Mouse (Mus musculus): Measurements from ENCODE around the gene Hps6. TPM values are rescaled to one million over a fixed set of nuclear protein-coding genes. Genes with fewer than 3 reads are reported as not detected.
A peak's percentile ranks its signal among the peaks of the same experiment; 100 is the strongest.

Gene Hps6
- total RNA-seq, 2 experiments from 2014 or later, result 9.9 to 12.0 TPM

GRCm38 (mm10) chr19:46044993-46045695 is 41.8 kb downstream of the Hps6 start, which contains the start of gene Ldb1:
Ldb1 (minus strand) TSS chr19:46045214.
- peak; percentile 91 for DNase-seq

- DNase-seq, result peak; percentile 67
Observed at GRCm38 (mm10) chr19:46045696-46046311, 42.5 kb downstream of the Hps6 start.

GRCm38 (mm10) chr19:46046621-46047025 is 43.3 kb downstream of the Hps6 start:
- no peak for DNase-seq

GRCm38 (mm10) chr19:46047426-46047825 is 44.1 kb downstream of the Hps6 start:
- no peak for DNase-seq

GRCm38 (mm10) chr19:46049129-46049528 is 45.8 kb downstream of the Hps6 start:
- no peak for DNase-seq

- no peak for DNase-seq
Observed at GRCm38 (mm10) chr19:46050462-46050861, 47.2 kb downstream of the Hps6 start.

Other genes starting within 250 kb of the Hps6 start
- 10 to 100 TPM; 54.7 to 69.3 TPM for gene Mgea5, start 219.7 kb upstream of the Hps6 start, total RNA-seq (2021)
- gene Kcnip2, start 187.4 kb upstream of the Hps6 start, total RNA-seq (2021), result under 1 TPM; 0.24 to 0.30 TPM
- 10 to 100 TPM; 14.6 to 19.2 TPM for gene Armh3, start 5.0 kb upstream of the Hps6 start, total RNA-seq (2021)
- gene Pprc1, start 41.4 kb downstream of the Hps6 start, total RNA-seq (2021), result 10 to 100 TPM; 23.5 to 36.5 TPM
- gene Ldb1, start 41.7 kb downstream of the Hps6 start, total RNA-seq (2021), result 10 to 100 TPM; 75.3 to 92.1 TPM
- 10 to 100 TPM; 38.8 to 45.0 TPM for gene Nolc1, start 72.4 kb downstream of the Hps6 start, total RNA-seq (2021)
- gene Elovl3, start 128.4 kb downstream of the Hps6 start, total RNA-seq (2021), result 10 to 100 TPM in 1 of 2 experiments, 1 to 10 TPM in 1; 6.1 to 10.3 TPM
- gene Pitx3, start 144.8 kb downstream of the Hps6 start, total RNA-seq (2021), result 1 to 10 TPM in 1 of 2 experiments, under 1 TPM in 1; 0.81 to 2.5 TPM
- 10 to 100 TPM; 50.5 to 60.0 TPM for gene Gbf1, start 149.0 kb downstream of the Hps6 start, total RNA-seq (2021)